Mouse (Mus musculus) bone marrow, adult 2 months (tissue): ENCODE measurements at regions not wholly inside any gene's neighbourhood (a gene's known extent, or its start where the extent isn't known, plus 50 kb on each side); places are given as distances from the start of the nearest gene placed in this dataset.

Source experiments
- CTCF ChIP-seq: fragments of 200-500 bp; IDR thresholded peaks from 2 replicates; pipeline ENCODE4 v1.5.1; 2011; ENCODE audit warnings: low read length, control low read depth; ENCODE audit not compliant: control insufficient read depth, insufficient read depth
- POLR2A ChIP-seq: fragments of 200-500 bp; IDR thresholded peaks from 2 replicates; pipeline ENCODE4 v1.6.1; 2011; ENCODE audit warnings: low read depth, mild to moderate bottlenecking, control low read depth, low read length, borderline replicate concordance; ENCODE audit not compliant: control insufficient read depth

DNA sequence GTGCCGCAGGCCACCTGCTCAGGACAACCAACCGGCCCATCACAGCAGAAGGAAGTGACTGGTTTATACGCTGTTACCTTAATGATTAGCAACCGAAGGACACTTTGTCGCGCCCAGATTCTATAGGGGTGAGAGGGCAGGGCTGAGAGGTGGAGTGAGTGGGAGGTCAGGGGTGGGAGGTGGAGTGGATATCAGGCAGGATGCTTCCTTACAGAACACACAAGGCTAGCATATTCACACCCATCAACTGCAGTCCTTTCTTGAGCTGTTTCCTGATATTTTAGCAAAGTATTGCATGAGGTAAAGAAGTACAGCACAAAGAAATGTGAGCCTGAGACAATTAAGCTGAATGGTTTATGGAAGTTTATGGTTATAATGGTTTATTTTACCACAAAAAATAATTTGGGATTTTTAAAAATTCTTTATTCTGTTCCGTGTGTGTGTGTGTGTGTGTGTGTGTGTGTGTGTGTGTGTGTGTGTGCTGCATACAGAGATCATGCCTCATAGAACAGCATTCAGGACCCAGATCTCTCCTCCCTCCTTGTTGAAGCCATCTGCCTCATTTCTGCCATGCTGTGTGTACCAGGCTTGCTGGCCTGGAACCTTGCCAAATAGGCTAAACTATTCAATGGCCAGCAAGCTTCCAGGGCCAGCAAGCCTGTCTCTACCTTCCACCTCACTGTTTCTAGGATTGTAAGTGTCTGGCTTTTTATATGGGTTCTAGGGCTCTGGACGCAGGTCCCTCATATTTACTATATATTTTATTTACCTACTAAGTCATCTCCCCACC is 190.5 kb downstream of the Prkcq start:
- no peak for TF ChIP-seq CTCF
- TF ChIP-seq POLR2A = no peak
